Mouse (Mus musculus): Measurements from ENCODE around the gene Nsg1.

Nsg1 gene

GRCm38 (mm10) chr5:38159634-38160413, at the start of gene Nsg1:
Gene Nsg1, minus strand, starts transcription at chr5:38159907.
- no peak for DNase-seq (ENCODE audit: low read depth in 1 of 2, low spot score in 2 of 2)

DNA sequence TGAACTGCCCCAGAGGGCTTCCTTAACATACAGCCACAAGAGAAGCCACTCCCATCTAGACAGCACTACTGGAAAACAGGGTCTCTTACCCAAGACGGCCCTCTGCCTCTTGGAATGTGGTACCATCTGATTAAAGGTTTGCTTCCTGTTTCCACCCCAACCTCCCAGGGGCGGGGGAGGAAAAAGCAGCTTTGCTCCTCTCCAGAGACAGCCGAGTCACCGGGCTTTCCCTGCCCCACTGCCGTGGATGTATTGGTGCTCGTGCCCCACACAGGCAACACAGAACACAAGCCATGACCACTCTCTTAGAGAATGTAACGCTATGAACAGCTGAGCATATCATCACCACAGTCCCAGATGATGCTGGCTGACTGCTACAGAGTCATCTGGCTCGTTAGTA, 49.3 kb upstream of the Nsg1 start:
- DNase-seq (ENCODE audit: low read depth in 1 of 2, low spot score in 2 of 2): no peak

GRCm38 (mm10) chr5:38205303-38205726, 45.6 kb upstream of the Nsg1 start:
- no peak for DNase-seq (ENCODE audit: low read depth in 1 of 2, low spot score in 2 of 2)

- no peak for DNase-seq (ENCODE audit: low read depth in 1 of 2, low spot score in 2 of 2)
Observed at GRCm38 (mm10) chr5:38199686-38200085, 40.0 kb upstream of the Nsg1 start.

DNA sequence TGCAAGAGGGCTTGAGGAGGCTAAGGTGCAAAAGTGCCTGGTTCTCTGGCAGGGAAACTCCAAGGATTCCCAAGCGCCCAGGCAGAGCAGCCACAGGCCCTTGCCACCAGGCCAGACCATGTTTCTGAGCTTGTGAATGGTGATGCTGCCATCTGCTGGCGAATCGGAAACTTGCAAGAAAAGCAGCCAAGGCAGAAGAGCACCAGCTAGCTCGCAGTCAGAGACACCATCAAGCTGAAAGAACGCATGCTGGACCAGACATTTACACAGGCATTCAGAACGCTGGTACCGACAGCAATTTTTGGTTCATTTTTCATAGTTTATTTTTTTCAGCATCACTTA, 37.7 kb upstream of the Nsg1 start:
- DNase-seq (ENCODE audit: low read depth in 1 of 2, low spot score in 2 of 2): peak in 1 of 2 experiments; percentile 50

- no peak for DNase-seq (ENCODE audit: low read depth in 1 of 2, low spot score in 2 of 2)
Observed at GRCm38 (mm10) chr5:38196821-38197481, 37.2 kb upstream of the Nsg1 start.

- DNase-seq (ENCODE audit: low read depth in 1 of 2, low spot score in 2 of 2): no peak
Observed at GRCm38 (mm10) chr5:38195941-38196340, 36.2 kb upstream of the Nsg1 start.

GRCm38 (mm10) chr5:38194946-38195345, 35.2 kb upstream of the Nsg1 start:
- no peak for DNase-seq (ENCODE audit: low read depth in 1 of 2, low spot score in 2 of 2)

DNA sequence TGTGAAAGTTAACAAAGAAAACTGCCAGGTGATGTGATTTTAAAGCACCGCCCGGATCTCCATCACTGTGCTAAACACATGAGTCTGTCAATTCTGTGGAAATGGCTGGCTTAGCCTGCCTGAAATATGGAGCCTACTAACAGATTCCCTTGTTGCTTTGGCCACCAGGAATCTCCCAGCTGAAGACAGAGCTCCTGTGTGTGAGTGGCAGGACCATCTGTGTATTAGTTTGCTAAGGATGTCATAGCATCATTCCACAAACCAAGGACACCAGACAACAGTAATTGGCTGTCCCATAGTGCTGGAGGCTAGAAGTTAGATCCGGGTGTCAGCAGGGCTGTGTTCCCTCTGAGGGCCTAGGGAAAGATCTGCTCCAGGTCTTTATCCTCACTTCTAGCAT, 31.2 kb upstream of the Nsg1 start:
- no peak for DNase-seq (ENCODE audit: low read depth in 1 of 2, low spot score in 2 of 2)

GRCm38 (mm10) chr5:38187006-38187405, 27.3 kb upstream of the Nsg1 start:
- no peak for DNase-seq (ENCODE audit: low read depth in 1 of 2, low spot score in 2 of 2)

GRCm38 (mm10) chr5:38184688-38185285, 25.1 kb upstream of the Nsg1 start:
- DNase-seq (ENCODE audit: low read depth in 1 of 2, low spot score in 2 of 2): no peak

GRCm38 (mm10) chr5:38174256-38174912, 14.7 kb upstream of the Nsg1 start:
- no peak for DNase-seq (ENCODE audit: low read depth in 1 of 2, low spot score in 2 of 2)

DNA sequence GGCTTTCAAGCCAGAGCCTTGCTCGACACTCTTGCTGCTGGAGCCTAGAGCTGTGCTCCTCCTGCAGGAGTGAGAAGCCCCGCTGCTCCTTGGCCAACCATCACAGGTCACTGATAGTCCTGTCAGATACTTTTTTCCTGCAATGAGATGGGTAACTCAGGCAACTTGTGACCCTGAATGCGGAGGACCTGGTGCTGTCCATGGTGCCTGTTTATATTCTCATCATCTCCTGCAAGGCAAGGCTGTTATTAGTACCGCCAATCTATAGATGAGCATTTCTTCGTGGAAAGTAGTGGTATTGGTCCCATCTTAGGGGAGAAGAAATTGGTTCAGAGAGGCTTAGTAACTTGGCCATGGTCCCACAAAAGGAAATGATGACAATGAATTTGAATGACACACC, 14.1 kb upstream of the Nsg1 start:
- no peak for DNase-seq (ENCODE audit: low read depth in 1 of 2, low spot score in 2 of 2)

DNA sequence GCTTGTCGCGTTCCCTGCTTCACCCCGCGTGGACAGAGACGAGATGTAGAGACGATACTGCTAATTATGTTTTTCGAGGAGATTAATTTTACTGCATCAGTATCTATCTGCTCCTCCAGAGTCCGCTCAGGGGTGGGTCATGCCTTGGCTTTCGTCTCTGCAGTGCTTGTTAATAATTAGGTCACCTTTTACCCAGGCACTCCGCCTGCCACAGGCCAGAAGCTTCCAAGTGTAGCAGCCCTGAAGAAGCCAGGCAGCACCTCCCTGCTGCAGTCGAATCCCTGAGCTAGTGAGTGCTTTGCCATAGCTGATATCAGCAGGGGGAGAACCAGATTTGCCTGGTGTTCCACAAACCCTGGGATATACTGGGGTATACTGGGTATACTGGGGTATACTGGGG, 8.8 kb upstream of the Nsg1 start:
- no peak for DNase-seq (ENCODE audit: low read depth in 1 of 2, low spot score in 2 of 2)

DNA sequence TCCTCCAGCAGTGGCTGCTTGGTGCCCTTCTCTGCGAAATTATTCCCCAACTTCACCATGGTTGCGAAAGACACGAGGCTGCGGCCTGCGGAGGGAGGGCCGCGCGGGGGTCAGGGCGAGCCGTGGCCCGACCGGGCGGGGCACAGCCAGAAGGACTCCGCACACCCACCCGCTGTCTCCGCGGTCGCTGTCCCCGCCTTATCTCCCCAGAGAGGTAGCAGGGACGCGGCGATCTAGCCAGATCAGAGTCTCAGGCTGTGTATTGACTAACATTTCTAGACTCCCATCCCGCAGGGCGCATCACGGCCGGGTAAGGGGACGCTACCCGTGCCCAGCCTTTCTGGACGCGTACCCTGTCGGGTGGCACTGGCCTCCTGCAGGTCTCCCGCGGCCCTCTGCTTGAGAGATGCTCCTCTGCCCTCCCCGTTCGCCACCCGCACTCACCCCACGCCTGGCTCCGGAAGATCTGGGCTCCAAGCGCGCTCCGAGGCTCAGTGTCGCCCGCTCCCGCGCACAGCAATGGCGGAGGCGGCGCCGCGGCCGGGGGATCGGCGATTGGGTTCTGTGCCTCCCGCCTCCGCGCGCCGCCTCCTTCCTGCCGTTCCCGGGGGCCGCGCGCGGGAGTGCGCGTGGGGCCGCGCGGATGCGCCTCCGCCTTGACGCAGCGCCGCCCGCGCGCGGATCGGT, 617 bp downstream of the Nsg1 start:
- no peak for DNase-seq (ENCODE audit: low read depth in 1 of 2, low spot score in 2 of 2)

DNA sequence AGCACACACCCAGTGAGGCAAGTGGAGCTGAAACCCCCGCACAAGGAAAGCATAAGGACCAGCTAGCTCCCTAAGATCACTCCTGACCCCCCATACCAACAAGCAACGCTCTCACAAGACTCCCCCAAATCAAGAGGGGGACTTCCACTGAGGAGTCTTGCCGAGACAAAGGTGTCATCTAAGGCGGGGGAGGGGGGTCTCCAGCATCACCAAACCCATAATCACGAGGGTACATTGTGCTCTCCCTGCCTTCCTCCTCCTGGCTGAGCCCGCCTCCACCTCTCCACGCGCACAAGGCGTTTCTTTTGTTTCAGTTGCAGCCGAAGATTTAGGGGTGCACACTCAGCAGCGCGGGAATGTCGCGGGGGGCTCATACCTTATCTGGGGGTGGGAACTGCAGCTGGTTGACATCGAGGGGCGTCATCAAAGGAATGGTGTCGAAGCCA, 1.2 kb downstream of the Nsg1 start:
- DNase-seq (ENCODE audit: low read depth in 1 of 2, low spot score in 2 of 2): no peak

- DNase-seq (ENCODE audit: low read depth in 1 of 2, low spot score in 2 of 2): no peak
Observed at GRCm38 (mm10) chr5:38157481-38158020, 2.2 kb downstream of the Nsg1 start.

DNA sequence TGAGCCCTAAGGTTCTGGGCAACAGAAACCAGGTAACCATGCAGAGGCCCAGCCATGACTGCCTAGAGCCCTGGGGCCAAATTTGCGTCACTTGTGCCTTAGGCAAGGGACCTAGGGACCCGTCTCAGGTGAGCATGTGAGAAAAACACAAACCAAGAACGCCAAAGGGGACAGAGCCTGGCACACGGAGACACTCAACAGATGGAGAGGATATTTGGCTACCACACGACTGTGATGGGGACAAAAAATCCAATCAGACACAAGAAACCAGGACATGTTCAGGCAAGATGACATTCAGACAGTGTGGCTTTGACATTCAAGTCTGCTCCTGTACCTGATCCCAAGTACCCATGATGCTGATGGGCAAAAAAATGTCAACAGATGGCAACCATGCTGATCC, 6.1 kb downstream of the Nsg1 start:
- no peak for DNase-seq (ENCODE audit: low read depth in 1 of 2, low spot score in 2 of 2)

DNA sequence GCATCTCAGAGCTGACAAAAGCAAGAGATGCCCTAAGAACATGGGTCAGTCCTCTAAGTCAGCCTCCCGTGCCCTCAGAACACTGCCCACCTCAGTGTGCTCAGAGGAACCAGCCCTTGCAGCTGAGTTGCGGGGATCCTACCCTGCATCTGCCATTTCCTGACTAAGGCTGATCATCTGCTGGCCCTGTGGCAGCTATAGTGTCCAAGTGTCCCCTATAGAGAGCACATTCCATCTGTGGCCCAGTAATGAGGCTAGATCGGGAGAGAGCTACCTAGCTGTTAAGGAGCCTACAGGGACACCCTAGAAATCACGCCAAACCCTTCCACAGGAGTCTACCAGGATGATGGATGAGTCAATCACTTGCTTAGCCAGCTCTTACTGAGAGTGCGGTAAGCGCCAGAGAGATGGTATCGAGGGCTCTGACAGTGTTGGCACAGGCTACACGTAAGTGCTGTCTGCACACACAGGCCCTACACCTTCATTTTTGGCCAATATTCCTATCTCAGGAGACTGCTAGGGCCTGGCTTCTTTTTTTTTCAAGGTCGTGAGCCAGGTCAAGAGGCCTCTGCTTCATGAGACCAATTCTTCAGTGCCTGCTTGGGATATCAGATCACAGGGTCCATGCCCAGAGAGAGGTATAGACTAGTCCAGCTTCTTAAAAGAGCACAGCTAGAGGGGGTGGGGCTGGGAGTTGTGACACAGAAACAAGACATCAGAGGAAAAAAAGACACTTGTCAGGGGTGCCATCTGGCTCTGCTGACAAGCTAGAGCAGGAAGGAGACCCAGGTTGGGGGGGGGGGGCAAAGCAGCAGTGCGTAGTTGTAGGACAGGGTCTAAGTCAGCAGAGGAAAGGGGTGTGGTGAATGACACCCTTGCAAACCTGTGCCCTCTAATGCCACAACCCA, 7.3 kb downstream of the Nsg1 start:
- DNase-seq (ENCODE audit: low read depth in 1 of 2, low spot score in 2 of 2): no peak

GRCm38 (mm10) chr5:38151264-38151663, 8.4 kb downstream of the Nsg1 start:
- no peak for DNase-seq (ENCODE audit: low read depth in 1 of 2, low spot score in 2 of 2)

All from monocyte, adult 2 months (primary cell).